Mouse (Mus musculus) left cerebral cortex, postnatal 10 days (tissue): ENCODE measurements at regions not wholly inside any gene's neighbourhood (a gene's known extent, or its start where the extent isn't known, plus 50 kb on each side); places are given as distances from the start of the nearest gene placed in this dataset.

Experiments used
- DNase-seq, 2 experiments: peaks; one replicate each; pipeline ENCODE4 v3.0.0; 2021 to 2022; ENCODE audit warnings: low spot score in 2 of 2, mixed read lengths in 1 of 2; ENCODE audit errors: extremely low spot score in 1 of 2
- intact Hi-C: fragments of 180-260 bp; cut with DNase I; formaldehyde crosslinking; loops from one replicate; pipeline ENCODE4 v1.15.1; 2025

- DNase-seq = no peak
- intact Hi-C loops = loop anchor here (10.0 kb wide), 2 partner anchors 242 to 708 kb away; no protein-coding TSS in a partner anchor
Measured at GRCm38 (mm10) chr15:51592511-51593498, 2291.9 kb upstream of the Gm7489 start.

GRCm38 (mm10) chr15:51594060-51594459, 2290.6 kb upstream of the Gm7489 start:
- intact Hi-C loops = loop anchor here (10.0 kb wide), 2 partner anchors 241 to 709 kb away; no protein-coding TSS in a partner anchor
- no peak for DNase-seq

GRCm38 (mm10) chr15:51595655-51596054, 2289.1 kb upstream of the Gm7489 start:
- no peak for DNase-seq
- intact Hi-C loops = loop anchor here (10.0 kb wide), 2 partner anchors 239 to 711 kb away; no protein-coding TSS in a partner anchor

- DNase-seq = no peak
- intact Hi-C loops = loop anchor here (10.0 kb wide), 2 partner anchors 237 to 713 kb away; no protein-coding TSS in a partner anchor
Measured at GRCm38 (mm10) chr15:51597841-51598240, 2286.9 kb upstream of the Gm7489 start.

- intact Hi-C loops = no loop called here
- no peak for DNase-seq
Measured at GRCm38 (mm10) chr15:51601128-51601855, 2283.4 kb upstream of the Gm7489 start.

- DNase-seq = no peak
- intact Hi-C loops = no loop called here
Measured at GRCm38 (mm10) chr15:51621455-51621854, 2263.3 kb upstream of the Gm7489 start.

- peak in 1 of 2 experiments; percentile 23 for DNase-seq
- intact Hi-C loops = no loop called here
Measured at GRCm38 (mm10) chr15:51627463-51627862, 2257.2 kb upstream of the Gm7489 start.

GRCm38 (mm10) chr15:51628518-51628917, 2256.2 kb upstream of the Gm7489 start:
- intact Hi-C loops = no loop called here
- DNase-seq = no peak

- intact Hi-C loops = no loop called here
- DNase-seq = no peak
Measured at GRCm38 (mm10) chr15:51631881-51632280, 2252.8 kb upstream of the Gm7489 start.

GRCm38 (mm10) chr15:51633068-51633467, 2251.6 kb upstream of the Gm7489 start:
- DNase-seq = no peak
- intact Hi-C loops = no loop called here

GRCm38 (mm10) chr15:51634726-51635125, 2250.0 kb upstream of the Gm7489 start:
- intact Hi-C loops = no loop called here
- DNase-seq = no peak

- intact Hi-C loops = no loop called here
Measured at GRCm38 (mm10) chr15:51635129-51635920, 2249.4 kb upstream of the Gm7489 start.

GRCm38 (mm10) chr15:51637570-51637969, 2247.1 kb upstream of the Gm7489 start:
- intact Hi-C loops = no loop called here
- DNase-seq = no peak

More at GRCm38 (mm10) chr15:51635129-51635920, 2249.4 kb upstream of the Gm7489 start:
- DNase-seq = no peak

- intact Hi-C loops = no loop called here
- DNase-seq = no peak
Measured at GRCm38 (mm10) chr15:51643772-51644311, 2240.9 kb upstream of the Gm7489 start.

- intact Hi-C loops = no loop called here
- DNase-seq = no peak
Measured at GRCm38 (mm10) chr15:51646304-51646703, 2238.4 kb upstream of the Gm7489 start.

GRCm38 (mm10) chr15:51652497-51652896, 2232.2 kb upstream of the Gm7489 start:
- intact Hi-C loops = no loop called here
- no peak for DNase-seq

GRCm38 (mm10) chr15:51657621-51658020, 2227.1 kb upstream of the Gm7489 start:
- intact Hi-C loops = no loop called here
- DNase-seq = no peak

GRCm38 (mm10) chr15:51668340-51668739, 2216.4 kb upstream of the Gm7489 start:
- intact Hi-C loops = no loop called here
- DNase-seq = no peak
